Mouse (Mus musculus) adrenal gland, adult 18-20 months (tissue): ENCODE results near the gene Rfwd3. TPM values are rescaled to one million over a fixed set of nuclear protein-coding genes. Genes with fewer than 3 reads are reported as not detected.
A peak's percentile ranks its signal among the peaks of the same experiment; 100 is the strongest.
"Not testable (repeated sequence)": the region's sequence is repeated elsewhere in the genome, so short reads cannot be mapped to it uniquely, and the experiment has no call there.

Experiments used
- DNase-seq, 2 experiments: peaks; one replicate each; pipeline ENCODE4 v3.0.0; 2021 to 2022; ENCODE audit warnings: low spot score in 2 of 2
- total RNA-seq, 2 experiments: library from RNA; stranded (reverse); gene quantifications; 1 replicate in 1 of 2; 2 replicates in 1 of 2; pipeline ENCODE4 v1.2.3; 2021

The Rfwd3 gene
- total RNA-seq, 2 experiments from 2014 or later: 30.8 to 54.7 TPM

DNA sequence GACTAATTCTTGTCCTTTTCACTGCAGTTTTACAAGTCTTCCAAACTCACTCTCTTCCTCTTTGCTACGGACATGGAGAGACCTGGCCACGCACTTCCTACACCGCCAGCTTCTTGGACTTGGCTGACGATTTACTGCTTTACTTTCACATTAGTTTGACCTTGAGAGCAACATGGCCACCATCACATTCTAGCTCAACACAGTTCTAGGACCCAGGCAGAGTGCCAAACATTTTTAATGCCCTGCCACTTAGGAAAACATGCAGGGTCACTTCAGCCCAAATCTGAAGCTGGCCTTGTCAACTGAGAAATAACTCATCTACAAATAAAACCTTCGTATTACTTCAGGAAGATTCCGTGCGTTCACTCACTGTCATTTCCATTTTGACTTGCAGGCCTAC lies 8.3 kb downstream of the Rfwd3 start:
- peak in 1 of 2 experiments; percentile 53 for DNase-seq

DNA sequence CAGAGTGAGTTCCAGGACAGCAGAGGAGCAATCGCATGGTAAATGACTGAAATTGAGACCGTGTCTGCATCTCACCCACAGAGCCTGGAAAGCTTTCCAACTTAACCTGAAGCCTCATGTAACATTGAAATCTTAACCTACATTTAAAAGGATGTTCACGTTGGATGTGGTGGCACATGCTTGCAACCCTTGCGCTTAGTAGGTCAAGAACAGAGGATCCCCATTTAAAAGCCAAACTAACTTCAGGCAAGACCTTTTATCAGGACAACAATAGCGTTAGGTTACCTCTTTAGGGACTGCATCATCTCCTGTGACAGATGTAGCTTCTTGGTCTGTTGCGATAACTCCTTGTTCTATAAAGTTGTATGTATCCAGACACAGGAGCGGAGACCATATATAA lies 9.4 kb downstream of the Rfwd3 start:
- no peak for DNase-seq

DNA sequence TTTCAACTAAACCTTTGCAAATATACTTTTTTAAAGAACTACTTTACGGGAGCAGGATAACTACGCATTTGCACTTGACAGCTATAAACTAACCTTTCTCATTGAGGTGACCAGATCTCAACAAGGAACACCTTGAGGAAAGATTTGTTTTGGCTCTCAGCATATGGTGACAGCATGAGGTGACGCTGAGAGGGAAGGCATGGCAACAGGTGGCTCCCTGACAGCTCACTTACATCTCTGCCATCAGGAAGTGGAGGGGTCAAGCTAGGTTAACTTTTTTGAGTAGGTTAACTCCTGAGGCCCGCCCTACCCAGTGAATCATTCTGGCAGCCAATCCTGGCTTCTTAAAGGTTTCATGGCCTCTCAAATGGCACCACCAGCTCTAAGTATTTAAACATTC lies 14.4 kb downstream of the Rfwd3 start:
- no peak for DNase-seq

DNA sequence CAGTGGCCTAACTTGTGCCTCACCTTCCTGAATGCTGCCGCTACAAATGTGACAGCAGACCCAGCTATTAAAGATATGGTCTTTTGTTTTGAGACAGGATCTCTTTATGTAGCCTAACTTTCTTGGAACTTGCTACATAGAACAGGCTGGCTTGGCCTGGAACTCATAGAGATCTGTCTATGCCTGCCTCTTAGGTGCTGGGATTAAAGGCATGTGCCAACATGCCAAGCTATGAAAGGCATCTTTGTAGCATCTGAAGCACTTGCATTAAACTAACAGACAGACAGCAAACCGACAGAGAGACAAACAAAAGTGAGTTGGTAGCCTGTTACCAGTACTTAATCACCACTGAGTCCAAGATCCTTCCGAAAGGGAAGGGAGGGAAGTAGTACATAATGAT lies 17.9 kb downstream of the Rfwd3 start:
- DNase-seq: no peak

DNA sequence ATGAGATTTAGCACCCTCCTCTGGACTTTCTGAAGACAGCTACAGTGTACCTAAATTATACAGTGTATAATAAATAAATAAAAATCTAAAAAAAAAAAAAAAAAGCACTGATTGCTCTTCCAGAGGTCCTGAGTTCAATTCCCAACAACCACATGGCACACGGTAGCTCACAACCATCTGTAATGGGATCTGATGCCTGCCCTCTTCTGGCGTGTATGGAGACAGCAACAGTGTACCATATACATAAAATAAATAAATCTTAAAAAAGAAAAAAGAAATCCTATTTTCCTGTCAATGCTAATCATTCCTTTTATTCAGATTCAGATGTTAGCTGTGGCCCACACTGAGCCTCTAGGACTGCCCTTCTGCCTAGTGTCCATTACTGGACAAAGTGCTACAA lies 31.7 kb downstream of the Rfwd3 start:
- no peak for DNase-seq

DNA sequence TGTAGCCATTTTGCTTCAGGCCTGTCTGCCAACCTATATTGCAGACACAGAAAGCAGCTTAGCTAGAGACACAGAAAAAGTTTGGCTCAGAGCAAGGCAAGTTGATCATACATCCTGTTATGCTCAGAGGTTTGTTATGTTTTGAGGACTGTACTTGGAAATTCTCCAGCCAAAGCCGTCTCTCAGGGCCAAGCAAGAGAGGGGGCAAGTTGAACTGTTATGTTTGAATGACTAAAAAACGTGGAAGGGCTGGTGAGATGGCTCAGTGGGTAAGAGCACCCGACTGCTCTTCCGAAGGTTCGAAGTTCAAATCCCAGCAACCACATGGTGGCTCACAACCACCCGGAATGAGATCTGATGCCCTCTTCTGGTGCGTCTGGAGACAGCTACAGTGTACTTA lies 33.9 kb downstream of the Rfwd3 start:
- not testable (repeated sequence) for DNase-seq

DNA sequence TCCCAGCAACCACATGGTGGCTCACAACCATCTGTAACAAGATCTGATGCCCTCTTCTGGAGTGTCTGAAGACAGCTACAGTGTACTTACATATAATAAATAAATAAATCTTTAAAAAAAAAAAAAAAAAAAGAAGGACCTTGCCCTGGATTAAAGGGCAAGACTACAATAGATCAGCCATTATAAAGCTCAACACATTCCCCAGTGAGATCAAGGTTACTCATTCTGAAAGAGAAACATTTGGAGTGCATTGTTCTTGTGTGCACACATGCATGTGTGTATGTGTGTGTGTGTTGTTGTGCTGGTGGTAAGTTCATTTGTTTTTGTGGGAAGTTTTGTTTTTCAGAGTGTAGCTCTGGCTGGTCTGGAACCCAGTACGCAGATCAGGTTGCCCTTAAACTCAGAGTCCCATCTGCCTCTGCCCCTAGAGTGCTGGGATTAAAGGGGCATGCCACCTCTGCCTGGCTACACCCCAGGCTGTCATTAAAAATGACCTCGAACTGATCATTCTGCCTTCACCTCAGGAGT lies 35.3 kb downstream of the Rfwd3 start:
- DNase-seq: no peak

DNA sequence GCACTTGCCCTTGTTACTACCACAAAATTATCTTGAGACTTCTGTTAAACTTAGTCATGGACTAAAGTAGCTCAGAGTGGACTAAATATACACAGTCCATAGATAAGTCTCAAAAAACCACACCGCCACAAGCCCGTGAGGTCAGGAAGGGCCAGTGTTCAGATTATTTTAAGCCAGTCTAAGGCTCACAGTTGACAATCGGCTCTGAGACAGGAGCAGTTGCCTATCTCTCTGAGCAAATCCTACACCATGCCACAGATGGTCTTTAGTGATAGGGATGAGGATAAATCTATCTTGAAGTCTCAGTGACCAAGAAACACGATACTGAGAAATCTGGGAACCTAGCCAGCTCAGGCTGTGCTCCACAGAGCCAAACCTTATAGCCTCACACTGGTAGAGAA lies 38.0 kb downstream of the Rfwd3 start:
- no peak for DNase-seq

DNA sequence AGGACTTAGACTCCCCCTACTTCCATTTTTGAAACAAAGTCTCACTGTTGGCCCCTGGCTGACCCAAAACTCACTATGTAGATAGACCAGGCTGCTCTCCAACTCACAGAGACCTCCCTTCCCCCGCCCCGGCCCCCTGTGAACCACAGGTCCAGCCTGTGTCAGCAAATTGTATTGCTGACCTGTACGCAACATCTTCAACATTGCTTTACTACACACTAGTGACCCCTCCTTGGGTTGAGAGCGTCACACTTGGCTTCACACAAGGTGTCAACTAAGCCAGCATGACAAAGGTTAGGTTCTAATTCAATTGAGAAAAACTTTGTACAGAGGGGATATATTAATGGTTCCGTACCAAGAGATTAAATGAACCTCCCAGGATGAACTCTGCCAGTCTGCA lies 39.8 kb downstream of the Rfwd3 start:
- DNase-seq: no peak

DNA sequence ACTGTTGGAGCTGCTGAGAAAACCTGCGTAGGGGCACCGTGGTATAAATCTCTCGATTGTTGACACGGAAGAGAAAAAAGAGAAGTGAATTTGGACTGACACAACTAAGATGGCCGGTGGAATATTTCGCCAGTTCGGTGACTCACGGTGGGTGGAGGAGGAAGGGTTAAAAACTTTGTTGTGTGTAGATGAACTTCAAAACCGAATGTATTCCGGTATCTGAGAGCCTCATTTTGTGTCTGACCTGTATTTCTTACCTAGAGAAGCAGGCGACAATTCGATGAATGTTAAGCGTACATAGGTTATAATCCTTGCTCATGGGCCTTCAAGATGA lies 40.6 kb downstream of the Rfwd3 start:
- no peak for DNase-seq

DNA sequence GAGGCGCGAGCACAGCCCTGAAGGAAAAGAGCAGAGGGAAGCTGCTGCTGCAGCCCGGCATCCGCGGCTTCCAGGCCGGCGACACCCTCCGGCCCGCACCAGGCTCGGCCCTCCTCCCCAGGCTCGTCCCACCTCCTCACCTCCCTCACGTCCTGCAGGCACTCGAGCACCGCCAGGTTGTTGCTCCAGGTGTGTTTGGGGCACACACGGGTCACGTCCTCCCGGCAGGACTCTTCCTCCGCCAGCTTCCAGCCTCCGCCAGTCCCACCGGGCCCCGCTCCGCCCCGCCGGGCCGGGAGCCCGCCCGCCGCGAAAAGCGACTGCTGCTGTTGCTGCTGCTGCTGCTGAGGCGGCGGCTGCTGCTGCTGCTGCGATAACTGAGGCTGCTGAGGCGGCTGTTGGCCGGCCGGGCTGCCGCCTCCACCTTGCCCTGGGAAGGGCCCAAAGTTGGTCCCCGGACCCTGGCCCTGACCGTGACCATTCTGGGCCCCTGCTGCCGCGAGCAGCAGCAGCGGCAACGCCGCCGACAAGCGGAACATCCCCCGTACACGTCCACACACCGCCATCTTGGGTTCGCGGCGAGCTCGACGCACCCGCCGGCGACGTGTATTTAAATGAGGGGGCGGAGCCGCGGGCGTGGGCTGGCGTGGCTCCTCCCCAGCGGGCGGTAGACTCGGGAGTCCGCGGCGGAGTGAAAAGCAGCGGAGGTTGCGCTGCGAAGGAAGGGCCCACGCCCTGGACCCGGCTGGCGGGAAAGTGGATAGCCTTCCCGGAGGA lies 41.2 kb downstream of the Rfwd3 start, which contains the start of gene Glg1:
Gene Glg1, minus strand, starts transcription at position 586 of the 777 bp plus-strand sequence.
- DNase-seq: peak; percentile 93 to 97

DNA sequence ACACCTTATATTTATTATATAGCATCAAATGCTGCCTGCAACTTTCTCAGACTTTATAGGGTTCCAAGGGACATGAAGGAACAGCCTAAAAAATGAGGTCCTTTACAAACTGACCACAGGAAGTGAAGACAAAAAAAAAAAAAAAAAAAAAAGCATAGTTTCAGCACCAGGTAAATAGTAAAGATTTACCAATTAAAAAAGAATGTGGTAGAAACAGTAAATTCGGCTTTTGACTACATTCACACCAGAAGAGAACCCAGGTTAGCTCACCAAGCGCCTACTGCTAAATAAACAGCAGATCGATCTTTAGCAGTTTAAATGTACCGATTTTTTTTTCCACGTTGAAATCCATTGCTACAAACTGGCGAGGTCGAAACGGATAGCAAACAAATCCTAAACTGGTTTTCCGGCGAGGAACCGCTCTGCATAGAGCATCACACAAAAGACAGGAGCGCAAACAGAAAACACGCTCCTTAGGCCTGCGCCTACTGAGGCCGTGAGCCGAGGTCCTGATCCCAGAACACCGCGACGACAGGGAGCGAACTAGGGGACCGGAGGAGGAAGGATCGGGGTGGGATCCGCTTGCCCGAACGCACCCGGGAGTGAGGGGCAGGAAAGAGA lies 41.9 kb downstream of the Rfwd3 start:
- DNase-seq: no peak

DNA sequence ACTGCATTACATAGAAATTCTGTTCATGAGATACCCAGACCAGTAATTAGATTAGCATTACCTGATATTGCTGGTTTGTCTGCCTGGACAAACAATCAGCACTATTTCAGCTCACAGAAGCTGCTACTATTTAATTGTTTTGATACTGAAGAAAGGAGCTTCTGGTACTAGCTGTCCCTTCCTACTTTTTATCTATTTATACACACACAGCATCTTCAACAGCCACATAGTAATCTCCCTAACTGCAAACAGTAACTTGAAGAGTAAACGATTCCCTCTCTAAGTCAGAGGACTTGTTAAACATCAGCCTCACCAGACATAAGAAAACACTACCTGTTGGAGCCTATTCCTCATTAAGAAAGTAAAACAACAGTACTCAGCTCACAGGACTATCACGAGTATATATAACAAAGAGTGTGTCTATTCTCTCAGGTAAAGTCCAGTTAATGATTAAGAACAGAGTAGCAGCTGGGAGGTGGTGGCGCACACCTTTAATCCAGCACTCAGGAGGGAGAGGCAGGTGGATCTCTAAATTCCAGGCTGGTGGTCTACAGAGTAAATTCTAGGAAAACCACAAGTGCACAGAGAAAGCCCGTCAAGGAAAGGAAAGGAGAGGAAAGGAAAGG lies 47.4 kb downstream of the Rfwd3 start:
- no peak for DNase-seq

DNA sequence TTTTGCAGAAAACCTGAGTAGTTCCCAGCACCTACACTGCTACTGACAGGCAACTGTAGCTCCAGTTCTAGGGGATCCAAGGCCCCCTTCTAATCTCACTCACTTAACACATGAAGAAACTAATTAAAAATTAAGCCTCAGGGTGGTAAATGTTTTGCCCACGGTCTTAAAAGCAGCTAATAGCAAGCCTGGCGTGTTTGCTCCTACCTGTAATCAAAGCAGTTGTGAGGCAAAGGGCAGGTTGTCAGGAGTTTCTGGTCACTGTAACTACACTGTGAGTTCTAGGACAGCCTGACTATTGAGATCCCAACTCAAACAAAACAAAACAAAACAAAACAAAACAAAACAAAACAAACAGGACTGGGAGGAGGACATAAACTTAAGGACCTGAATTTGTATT lies 49.9 kb downstream of the Rfwd3 start:
- DNase-seq: no peak

DNA sequence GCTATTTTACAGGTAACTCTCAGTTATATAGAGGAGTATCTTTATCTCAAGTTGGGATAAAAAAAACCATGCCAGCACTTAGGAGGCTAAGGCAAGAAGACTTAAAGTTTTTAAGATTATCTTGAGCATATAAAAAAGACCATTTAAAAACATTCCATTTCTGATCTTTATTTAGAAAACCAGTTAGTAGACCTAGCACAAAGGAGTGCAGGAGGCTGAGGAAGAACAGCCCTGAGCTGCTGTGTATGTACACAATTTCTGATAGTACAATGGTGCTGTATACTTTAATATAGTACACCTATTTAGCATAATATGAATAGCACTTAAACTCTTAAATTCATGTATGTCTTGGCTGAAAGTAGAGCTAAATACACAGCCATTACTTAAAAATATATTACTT lies 51.9 kb downstream of the Rfwd3 start:
- no peak for DNase-seq

DNA sequence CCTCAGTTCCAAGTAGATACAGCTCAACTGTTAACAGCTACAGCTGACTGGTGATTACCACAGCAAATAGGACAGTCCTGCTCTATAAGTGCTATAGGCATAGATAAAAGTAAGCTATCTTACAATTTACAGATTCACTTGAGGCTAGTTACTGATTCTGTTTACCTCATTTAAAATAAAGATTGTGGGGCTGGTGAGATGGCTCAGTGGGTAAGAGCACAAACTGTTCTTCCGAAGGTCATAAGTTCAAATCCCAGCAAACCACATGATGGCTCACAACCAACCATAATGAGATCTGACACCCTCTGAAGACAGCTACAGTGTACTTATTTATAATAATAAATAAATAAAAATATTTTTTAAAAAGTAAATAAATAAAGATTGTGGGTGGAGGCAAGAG lies 53.2 kb downstream of the Rfwd3 start:
- DNase-seq: not testable (repeated sequence)

DNA sequence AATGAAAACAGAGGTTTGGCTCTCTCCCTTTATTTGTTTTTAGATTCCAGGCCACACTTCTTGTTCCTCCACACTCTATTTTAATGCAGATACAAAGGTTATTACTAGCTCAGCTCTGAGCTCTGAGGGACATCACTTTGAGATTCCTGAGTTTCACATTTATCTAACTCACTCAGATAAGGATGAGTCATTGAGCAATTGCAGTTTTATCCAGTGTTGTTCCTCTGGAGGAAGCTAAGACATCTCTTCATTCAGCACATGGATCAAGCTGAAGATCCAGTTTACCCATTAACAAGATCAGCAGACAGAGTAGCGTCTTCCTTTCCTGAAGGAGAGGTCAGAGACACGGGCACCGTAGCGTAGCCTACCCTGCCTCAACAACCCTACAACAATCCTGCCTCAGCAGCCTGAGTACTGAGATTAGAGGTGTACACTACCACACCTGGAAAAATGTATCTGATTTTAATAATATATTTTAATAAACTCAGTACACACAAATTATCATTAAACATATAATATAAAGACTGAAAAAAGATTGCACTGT lies 53.7 kb downstream of the Rfwd3 start:
- no peak for DNase-seq

DNA sequence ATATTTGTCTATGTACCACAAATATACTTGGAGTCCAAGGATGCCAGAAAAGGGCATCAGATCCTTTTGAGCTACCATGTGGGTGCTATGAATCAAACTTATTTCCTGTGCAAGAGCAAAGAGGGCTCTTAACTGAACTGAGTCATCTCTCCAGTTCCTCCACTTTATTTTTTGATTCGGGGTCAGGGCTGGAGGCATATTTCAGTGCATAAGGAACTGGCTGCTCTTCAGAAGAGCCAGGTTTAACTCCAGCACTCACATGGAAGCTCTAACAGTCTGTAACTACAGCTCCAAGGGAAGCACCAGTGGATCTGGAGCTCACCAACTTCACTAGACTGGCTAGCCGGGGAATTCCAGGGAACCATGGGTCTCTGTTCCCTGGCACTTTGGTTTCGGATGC lies 62.7 kb downstream of the Rfwd3 start:
- DNase-seq: no peak

DNA sequence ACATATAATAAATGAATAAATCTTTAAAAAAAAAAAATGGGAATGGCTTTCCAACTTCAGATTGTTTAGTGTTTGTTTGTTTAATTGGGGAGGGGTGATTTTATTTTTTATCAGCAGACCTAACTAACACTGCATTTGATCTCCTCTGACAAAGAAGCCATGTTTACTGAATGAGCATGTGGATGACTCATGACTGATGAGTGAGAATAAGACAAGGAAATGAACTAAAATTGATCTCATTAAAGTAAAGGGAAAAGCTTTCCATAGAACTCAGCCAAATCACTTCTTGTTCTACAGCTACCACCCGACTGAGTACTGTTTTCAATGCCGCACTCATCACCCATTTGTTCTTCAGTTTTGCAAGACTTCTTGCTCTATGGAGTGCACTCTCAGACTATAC lies 66.3 kb downstream of the Rfwd3 start:
- no peak for DNase-seq

DNA sequence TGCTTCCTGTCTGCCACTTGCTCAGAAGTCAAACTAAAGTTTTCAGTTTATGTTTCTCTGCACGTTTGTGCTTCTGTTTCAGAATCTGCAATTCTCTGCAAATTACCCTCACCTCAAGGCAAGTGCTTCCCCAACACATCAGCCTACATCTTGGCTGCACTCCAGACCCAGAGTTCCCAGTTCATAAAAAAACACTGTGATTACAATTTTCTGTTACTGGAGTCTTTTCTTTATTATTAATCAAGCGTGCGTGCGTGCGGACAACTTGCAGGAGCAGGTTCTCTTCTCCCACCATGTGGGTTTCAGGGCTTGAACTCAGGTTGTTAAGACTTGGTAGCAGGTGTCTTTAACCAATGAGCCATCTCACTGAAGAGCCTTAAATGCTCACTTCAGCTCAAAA lies 75.9 kb downstream of the Rfwd3 start:
- no peak for DNase-seq
